Mouse (Mus musculus) gastrocnemius, adult 18-20 months (tissue): ENCODE data around the gene Cyp2w1. TPM values are rescaled to one million over a fixed set of nuclear protein-coding genes. Genes with fewer than 3 reads are reported as not detected.
A peak's percentile ranks its signal among the peaks of the same experiment; 100 is the strongest.

Experiments used
- DNase-seq: peaks from one replicate; pipeline ENCODE4 v3.0.0; 2021; ENCODE audit warnings: low spot score
- long read RNA-seq, 2 experiments: library from polyadenylated mRNA; stranded (forward); transcript quantifications; one replicate each; pipeline ENCODE4 v2.0.0; 2021
- total RNA-seq, 2 experiments: library from RNA; stranded (reverse); gene quantifications; 2 replicates each; pipeline ENCODE4 v1.2.3; 2021

Gene Cyp2w1
- total RNA-seq, result not detected
- long read RNA-seq, experiment 1, result 0 reads
- long read RNA-seq, experiment 2, result 0 reads

GRCm38 (mm10) chr5:139352317-139352716 is at the start of gene Cyp2w1:
Gene Cyp2w1 (plus strand): TSS chr5:139352617.
- no peak for DNase-seq

DNA sequence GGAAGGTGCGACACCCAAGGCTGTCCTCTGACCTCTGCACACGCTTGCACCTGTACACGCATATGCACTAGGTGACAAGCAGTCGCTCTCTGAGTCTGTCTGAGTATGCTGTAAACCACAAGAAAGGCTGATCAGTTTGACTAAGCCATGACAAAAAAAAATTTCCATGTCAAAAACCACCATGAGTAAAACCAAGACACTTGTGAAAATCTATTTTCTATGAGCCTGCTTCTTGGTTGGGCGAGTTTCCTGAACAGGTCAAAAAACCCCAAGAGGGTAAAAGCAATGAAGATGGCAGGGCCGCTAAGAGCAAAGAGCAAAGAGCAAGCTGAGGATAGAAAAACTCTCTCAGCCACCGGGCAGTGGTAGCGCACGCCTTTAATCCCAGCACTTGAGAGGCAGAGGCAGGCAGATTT is 48.8 kb upstream of the Cyp2w1 start:
- no peak for DNase-seq

DNA sequence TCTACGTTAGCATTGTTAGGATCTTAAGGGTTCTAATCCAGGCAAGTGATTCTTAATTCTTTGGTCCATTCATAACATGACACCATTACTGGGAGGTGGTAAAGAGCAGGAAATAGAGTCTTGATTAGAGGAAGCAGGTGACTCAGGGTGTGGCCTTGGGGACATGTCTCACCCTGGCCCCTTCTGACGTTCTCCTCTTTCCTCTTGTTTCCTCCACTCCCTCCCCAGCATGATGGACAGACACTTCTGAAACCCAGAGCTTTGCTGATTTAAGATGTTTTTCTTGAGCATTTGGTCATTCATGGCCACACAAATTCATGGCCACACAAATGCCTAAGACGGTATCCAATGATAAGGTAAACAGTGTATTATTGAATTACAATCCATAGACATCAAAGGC is 42.5 kb upstream of the Cyp2w1 start:
- no peak for DNase-seq

GRCm38 (mm10) chr5:139310477-139310876 is 41.9 kb upstream of the Cyp2w1 start:
- no peak for DNase-seq

GRCm38 (mm10) chr5:139311822-139312221 is 40.6 kb upstream of the Cyp2w1 start:
- no peak for DNase-seq

- no peak for DNase-seq
Observed at GRCm38 (mm10) chr5:139313536-139313935, 38.9 kb upstream of the Cyp2w1 start.

DNA sequence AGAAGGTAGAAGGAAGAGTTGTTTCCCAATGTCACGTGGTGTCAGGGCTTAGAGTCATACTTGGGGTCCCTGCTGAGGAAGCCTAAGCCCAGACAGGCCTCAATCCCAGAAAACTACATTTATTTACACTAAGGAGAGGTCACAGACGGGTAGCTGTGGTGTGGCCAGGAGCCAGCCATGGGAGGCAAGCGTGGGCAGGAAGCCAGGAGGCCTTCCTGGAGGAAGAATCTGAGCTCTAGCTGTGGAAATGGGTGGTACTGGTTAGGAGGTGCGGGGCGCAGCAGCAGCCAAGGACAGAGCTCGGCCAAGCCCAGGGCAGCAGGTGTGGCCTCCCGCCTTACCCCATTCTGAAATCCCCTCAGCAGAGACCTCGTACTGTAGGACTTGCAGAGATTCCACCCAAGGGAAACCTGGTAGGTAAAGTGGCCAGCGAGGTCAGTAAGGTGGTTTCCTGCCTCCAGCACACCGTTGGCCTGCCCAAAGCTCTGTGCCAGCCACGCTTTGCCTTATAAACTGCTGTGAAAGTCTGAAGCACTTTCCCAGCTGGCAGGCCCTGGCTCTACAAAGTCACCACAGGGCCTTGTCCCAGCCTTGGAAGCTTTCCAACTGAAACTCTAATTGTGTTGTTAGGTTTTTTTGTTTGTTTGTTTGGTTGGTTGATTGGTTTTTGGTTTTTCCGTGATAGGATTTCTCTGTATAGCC is 37.3 kb upstream of the Cyp2w1 start:
- no peak for DNase-seq

DNA sequence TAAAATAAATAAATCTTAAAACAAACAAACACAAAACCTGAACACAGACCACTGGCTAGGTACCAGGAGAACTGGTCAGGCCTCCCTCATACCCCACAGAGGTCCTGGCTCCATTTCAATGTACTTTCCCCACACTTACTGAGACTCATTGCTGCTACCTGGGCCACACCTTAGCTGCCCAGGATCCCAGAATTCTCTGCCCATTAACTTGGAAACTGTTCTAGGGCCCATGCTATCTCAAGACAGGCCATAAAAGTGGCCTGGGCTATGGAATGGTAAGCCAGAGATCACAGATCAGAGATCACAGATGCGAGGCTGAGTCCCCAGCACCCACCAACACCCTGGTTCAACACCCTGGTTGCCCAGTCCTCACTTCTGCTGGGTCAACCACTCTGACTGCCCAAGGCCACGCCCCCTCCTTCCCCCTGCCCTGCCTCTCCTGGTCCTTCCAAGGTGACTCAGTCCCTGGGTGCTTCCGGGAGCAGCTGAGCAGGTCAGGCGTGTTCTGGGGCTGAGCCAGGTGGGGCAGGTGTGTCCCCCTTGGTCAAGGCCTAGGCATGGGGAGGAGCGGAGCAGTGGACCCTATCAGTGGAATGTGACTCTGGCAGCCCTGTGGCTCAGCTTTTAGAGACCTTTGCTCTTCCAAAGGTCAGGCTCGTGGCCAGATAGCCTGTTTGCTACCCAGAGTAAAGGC is 35.3 kb upstream of the Cyp2w1 start:
- DNase-seq, result no peak

- DNase-seq, result no peak
Observed at GRCm38 (mm10) chr5:139317751-139318504, 34.5 kb upstream of the Cyp2w1 start.

DNA sequence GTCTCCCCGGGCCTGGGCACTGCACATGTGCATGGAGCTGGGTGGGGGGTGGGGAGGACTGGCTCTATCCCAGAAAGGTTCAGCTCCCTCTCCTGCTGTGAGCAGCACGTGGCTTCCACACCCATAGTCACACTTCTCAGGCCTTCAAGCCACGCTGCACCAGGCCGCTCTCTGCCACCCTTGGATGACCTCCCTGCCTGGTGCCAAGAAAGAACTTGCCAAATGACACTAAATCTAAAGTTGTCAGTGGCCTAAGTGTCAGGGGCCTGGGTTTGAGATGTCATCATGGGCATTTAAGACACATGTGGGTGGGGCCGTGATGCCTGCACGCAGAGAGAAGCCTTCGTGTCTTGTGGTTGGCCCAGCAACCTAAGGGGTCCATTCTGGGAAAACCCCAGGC is 32.0 kb upstream of the Cyp2w1 start:
- no peak for DNase-seq

DNA sequence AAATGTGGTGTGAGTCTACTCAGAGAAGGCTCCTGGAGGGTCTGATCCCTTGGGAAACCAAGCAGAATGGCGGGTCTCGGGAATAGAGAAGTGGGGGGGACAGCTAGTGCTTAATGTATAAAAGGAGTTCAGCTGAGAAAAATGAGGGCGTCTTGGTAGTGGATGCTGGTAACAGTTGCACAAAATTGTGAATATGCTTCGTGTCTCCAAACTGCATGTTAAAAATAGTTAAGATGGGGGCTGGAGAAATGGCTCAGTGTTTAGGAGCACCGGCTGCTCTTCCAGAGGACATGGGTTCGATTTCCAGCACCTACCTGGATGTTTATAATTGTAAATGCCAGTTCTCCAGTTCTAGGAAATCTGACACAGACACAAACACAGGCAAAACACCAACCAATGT is 31.1 kb upstream of the Cyp2w1 start:
- no peak for DNase-seq

DNA sequence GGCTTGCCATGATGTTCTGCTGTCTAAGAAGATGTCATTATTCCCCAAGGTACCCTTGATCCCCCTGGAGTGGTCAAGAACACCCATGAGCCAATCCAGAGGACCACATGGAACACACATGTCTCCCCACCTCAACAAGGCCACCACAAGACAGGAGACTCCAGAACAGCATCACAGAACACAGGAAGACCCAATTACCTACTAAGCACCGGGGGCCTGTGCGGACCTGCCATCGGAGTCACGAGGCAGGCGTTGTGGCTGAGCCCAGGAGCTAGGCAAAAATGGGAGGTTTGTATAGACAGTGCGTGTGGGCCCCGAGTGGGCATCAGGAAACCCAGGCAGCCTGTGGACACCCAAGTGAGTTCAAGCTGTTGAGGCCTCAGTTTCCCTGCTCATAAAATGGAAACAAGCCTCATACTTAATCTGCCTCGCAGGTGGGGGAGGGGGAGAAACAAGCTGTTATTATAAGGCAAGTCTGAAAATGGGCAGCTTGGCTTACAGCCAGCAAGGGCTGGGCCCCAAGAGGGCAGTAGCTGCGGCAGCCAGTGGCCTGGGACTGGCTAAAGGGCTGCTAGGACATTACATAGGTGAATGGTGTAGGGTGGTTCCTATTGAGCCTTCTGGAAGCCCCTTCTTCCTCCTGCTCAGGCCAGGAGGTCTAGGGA is 29.0 kb upstream of the Cyp2w1 start:
- DNase-seq, result no peak

DNA sequence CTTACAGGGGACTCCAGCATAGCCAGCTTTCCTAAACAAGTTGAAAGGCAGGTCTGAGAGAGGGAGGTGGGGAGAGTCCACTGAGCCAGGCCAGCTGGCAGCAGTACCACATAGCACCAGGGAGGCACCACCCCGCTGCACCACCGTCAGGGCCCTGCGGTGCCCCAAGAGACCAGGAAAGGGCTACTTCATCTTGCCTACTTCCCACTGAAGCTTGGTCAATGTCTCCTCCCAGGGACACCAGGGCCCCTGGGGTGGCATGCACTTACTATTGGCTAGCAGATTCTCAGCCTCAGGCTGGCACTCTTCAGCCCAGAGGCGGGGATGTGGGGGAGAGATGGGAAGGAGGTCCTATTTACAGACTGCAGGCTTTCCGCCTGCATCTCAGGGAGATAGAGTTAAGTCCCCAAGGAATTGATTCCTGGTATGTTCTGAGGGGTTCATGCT is 28.3 kb upstream of the Cyp2w1 start:
- no peak for DNase-seq

DNA sequence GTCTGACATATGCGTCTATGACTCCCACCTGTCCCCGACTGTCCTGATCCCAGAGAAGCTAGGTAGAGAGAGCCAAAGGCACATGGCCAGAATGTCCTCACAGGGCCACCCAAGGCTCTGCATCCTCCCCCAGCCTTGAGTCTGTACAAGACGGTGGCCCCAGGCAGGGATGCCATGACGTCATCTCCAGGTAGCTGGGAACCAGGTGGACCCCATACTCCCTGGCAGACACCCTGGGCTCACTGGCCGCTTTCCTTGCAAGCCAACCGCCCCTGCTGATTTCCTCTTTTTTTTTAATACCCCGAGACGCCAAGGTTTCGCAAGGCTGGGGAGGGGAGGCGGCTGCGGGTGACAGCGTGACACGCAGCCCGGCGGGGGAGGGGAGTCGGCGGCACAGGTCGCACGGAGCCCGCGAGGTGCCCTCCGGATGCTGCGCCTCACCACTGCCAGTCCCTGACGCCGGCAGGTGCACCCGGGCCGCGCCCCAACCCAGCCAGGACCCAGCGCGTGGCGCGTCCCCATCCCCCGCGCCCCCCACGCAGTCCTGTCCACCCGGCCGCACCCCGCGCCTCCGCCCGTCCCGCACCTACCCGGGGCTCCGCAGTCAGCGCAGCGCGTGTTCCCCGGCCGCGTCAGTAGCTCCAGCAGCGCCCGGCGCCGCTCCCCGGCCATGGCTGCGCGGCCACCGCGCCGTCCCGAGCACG is 27.6 kb upstream of the Cyp2w1 start:
- peak; percentile 17 for DNase-seq

- peak; percentile 30 for DNase-seq
Observed at GRCm38 (mm10) chr5:139325395-139325966, 26.9 kb upstream of the Cyp2w1 start, which contains the start of gene Adap1. Gene Adap1 (minus strand): TSS chr5:139325622.

GRCm38 (mm10) chr5:139326111-139326696 is 26.2 kb upstream of the Cyp2w1 start:
- no peak for DNase-seq

DNA sequence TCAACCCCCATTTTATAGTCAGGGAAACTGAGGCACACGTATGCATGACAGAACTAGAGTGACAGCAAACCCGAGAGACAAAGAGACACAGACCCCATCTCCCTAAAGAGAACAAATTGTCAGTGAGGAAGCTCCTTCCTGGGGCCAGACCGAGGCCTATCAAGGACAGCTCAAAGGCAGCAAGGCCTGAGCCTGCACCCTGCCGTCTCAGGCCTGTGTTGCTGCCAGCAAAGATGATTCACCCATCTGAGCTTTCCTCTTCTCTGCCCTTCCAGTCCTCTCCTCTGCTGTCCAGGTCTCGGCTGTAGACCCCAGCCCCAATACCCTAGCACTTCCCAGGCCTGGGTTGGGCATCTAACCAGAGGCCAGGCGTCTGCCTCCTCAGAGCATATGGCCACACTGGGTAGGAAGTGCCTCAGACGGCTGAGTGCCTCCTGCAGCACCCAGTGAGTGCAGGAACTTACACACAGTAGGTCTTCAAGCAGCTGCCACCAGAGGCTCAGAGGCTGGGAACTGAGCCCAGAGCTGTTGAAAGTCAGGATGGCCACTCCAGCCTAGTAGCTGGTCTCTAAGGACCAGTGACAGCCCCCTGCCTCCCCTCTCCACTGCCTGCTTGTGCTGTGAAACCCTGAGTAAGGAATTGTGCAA is 25.3 kb upstream of the Cyp2w1 start:
- DNase-seq, result no peak

GRCm38 (mm10) chr5:139327634-139328020 is 24.8 kb upstream of the Cyp2w1 start:
- DNase-seq, result no peak

- no peak for DNase-seq
Observed at GRCm38 (mm10) chr5:139330766-139331165, 21.7 kb upstream of the Cyp2w1 start.

DNA sequence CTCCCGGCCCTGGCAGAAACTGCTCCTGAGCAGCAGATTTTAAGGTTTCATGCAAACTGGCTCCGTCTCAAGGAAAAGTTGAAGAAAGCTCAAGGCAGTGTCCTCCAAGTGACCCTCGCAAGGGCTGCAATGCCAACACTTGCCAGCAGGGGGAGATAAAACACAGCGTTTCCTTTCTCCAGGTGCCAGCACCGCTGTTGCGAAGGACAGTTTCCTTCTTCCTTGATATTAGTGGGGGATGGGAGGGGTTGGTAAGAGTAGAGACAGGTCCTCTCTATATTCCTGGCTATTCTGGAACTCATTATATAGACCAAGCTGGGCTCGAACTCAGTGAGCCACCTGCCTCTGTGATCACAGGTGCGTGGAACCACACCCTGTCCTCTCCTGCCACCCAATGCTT is 20.7 kb upstream of the Cyp2w1 start:
- peak; percentile 85 for DNase-seq
